In genomic region chr7:30219293-30220007, GRCm38 (mm10) we compare ENCODE assay signal across 8 mouse cellular contexts. TPM values are rescaled to one million over a fixed set of nuclear protein-coding genes. Genes with fewer than 3 reads are reported as not detected.
DNase-seq lines count a peak whose midpoint lies in the region; ATAC-seq lines count a peak whose summit lies in the region.

No protein-coding gene starts in this region.

- peak; percentile 62 for ATAC-seq in forebrain, embryonic 16.5 days
- peak; percentile 50 for ATAC-seq in liver, embryonic 11.5 days (replicated peaks; ENCODE audit: low FRiP score)
- ATAC-seq in monocyte, adult 5-6 weeks (replicated peaks; ENCODE audit: insufficient number of reproducible peaks, low FRiP score, low TSS enrichment, poor library complexity, severe bottlenecking), result peak; percentile 23; the same call in 1 of the 2 replicates

- peak overlapping the region; percentile 55 for H3K9ac ChIP-seq in forebrain, embryonic 16.5 days (replicated peaks; ENCODE audit: low read depth, low read length)
- H3K9ac ChIP-seq in liver, embryonic 11.5 days (ENCODE audit: low read depth, low read length), result peak overlapping the region; percentile 68

- intact Hi-C loops in gastrocnemius, postnatal 36 days (cut with DNase I), result loop anchor here (5.0 to 10.0 kb wide), 2 partner anchors 37 to 205 kb away; partner anchors contain the start of gene Cox7a1

- peak overlapping the region; percentile 54 for H3K4me2 ChIP-seq in forebrain, embryonic 16.5 days (ENCODE audit: low read length)
- H3K4me2 ChIP-seq in liver, embryonic 11.5 days, result peak overlapping the region; percentile 95

- DNase-seq in gastrocnemius, adult 18-20 months (ENCODE audit: low spot score), result peak; percentile 51
- no peak for DNase-seq in gastrocnemius, postnatal 36 days
- DNase-seq in adrenal gland, postnatal 25 days, result peak; percentile 52
- peak; percentile 64 for DNase-seq in induced T-regulatory cell, adult 2 months (ENCODE audit: low read depth)
- DNase-seq in liver, embryonic 11.5 days (ENCODE audit: low spot score), result peak; percentile 63
- DNase-seq in thymus, postnatal 4 days, result peak; percentile 72

- no peaks in the 10 kb centered on the region; the same call in 1 of the 2 replicates for H3K9me3 ChIP-seq in forebrain, embryonic 16.5 days (ENCODE audit: control insufficient read depth, low read length)
- no peaks in the 10 kb centered on the region for H3K9me3 ChIP-seq in liver, embryonic 11.5 days (ENCODE audit: control insufficient read depth, low read length)

- H3K36me3 ChIP-seq in forebrain, embryonic 16.5 days (ENCODE audit: control insufficient read depth, insufficient read depth), result peaks cover 10% of the 10 kb centered on the region
- H3K36me3 ChIP-seq in liver, embryonic 11.5 days (ENCODE audit: control insufficient read depth, insufficient read depth, low read length), result peaks cover 10% of the 10 kb centered on the region

- peaks cover 8% of the 10 kb centered on the region for H3K4me1 ChIP-seq in forebrain, embryonic 16.5 days (replicated peaks; ENCODE audit: control insufficient read depth, insufficient read depth, low read length)
- H3K4me1 ChIP-seq in liver, embryonic 11.5 days (replicated peaks; ENCODE audit: control insufficient read depth, insufficient read depth, low read length), result peaks cover 7% of the 10 kb centered on the region; the same call in 1 of the 2 replicates

- H3K27me3 ChIP-seq in forebrain, embryonic 16.5 days (replicated peaks; ENCODE audit: control insufficient read depth, insufficient read depth, low read length), result no peaks in the 10 kb centered on the region
- no peaks in the 10 kb centered on the region for H3K27me3 ChIP-seq in liver, embryonic 11.5 days (replicated peaks; ENCODE audit: control insufficient read depth, insufficient read depth, low read length)

- peak overlapping the region; percentile 18; the same call in 1 of the 2 replicates for H3K27ac ChIP-seq in forebrain, embryonic 16.5 days (ENCODE audit: low read length)
- no peak overlapping the region; the same call in 1 of the 2 replicates for H3K27ac ChIP-seq in liver, embryonic 11.5 days (ENCODE audit: low read depth, low read length)

- 2% methylated on average over 16 of the region's 16 CpGs for WGBS in forebrain, embryonic 16.5 days
- WGBS in liver, embryonic 11.5 days, result 4% methylated on average over 16 of the region's 16 CpGs

- peak overlapping the region; percentile 43 for H3K4me3 ChIP-seq in forebrain, embryonic 16.5 days (replicated peaks; ENCODE audit: low read length)
- H3K4me3 ChIP-seq in liver, embryonic 11.5 days (ENCODE audit: low read depth, low read length), result peak overlapping the region; percentile 54

RNA-seq across cellular contexts. Expression of gene Polr2i, which starts 12.3 kb away (rescaled TPM):
- total RNA-seq in gastrocnemius, adult 18-20 months (2021), result 10 to 100 TPM; 57.1 to 57.7 TPM
- 10 to 100 TPM; 53.9 to 58.8 TPM for total RNA-seq in gastrocnemius, postnatal 36 days (2021)
- total RNA-seq in adrenal gland, postnatal 25 days (2021), result 63.2 and 71.6 TPM in 2 replicates
- polyA plus RNA-seq in forebrain, embryonic 16.5 days (2015; fragmentation: Nextera tagmentation; extraction: Ambion mirVana), result 160 and 165 TPM in 2 replicates
- polyA plus RNA-seq in liver, embryonic 11.5 days (2014; fragmentation: Nextera tagmentation; extraction: Ambion mirVana), result 109 and 129 TPM in 2 replicates
- total RNA-seq in monocyte, adult 5-6 weeks (2017), result 29.5 to 52.1 TPM (median 49.3 TPM) in 3 replicates

RNA-seq across cellular contexts. Expression of gene Tbcb, which starts 12.6 kb away (rescaled TPM):
- total RNA-seq in gastrocnemius, adult 18-20 months (2021), result 10 to 100 TPM; 29.6 to 31.9 TPM
- total RNA-seq in gastrocnemius, postnatal 36 days (2021), result 10 to 100 TPM; 29.9 to 30.0 TPM
- total RNA-seq in adrenal gland, postnatal 25 days (2021), result 77.0 and 86.6 TPM in 2 replicates
- 358 and 393 TPM in 2 replicates for polyA plus RNA-seq in forebrain, embryonic 16.5 days (2015; fragmentation: Nextera tagmentation; extraction: Ambion mirVana)
- 124 and 126 TPM in 2 replicates for polyA plus RNA-seq in liver, embryonic 11.5 days (2014; fragmentation: Nextera tagmentation; extraction: Ambion mirVana)
- 32.7 to 60.7 TPM (median 37.0 TPM) in 3 replicates for total RNA-seq in monocyte, adult 5-6 weeks (2017)

RNA-seq across cellular contexts. Expression of gene Ovol3, which starts 16.1 kb away (rescaled TPM):
- not detected for total RNA-seq in gastrocnemius, adult 18-20 months (2021)
- total RNA-seq in gastrocnemius, postnatal 36 days (2021), result not detected
- total RNA-seq in adrenal gland, postnatal 25 days (2021), result not detected in 2 replicates
- polyA plus RNA-seq in forebrain, embryonic 16.5 days (2015; fragmentation: Nextera tagmentation; extraction: Ambion mirVana), result not detected in 2 replicates
- polyA plus RNA-seq in liver, embryonic 11.5 days (2014; fragmentation: Nextera tagmentation; extraction: Ambion mirVana), result not detected in 2 replicates
- total RNA-seq in monocyte, adult 5-6 weeks (2017), result not detected in 3 replicates

RNA-seq across cellular contexts. Expression of gene Capns1, which starts 20.8 kb away (rescaled TPM):
- 100 to 1,000 TPM; 198 to 205 TPM for total RNA-seq in gastrocnemius, adult 18-20 months (2021)
- 100 to 1,000 TPM; 188 to 196 TPM for total RNA-seq in gastrocnemius, postnatal 36 days (2021)
- 624 and 670 TPM in 2 replicates for total RNA-seq in adrenal gland, postnatal 25 days (2021)
- 59.7 and 68.4 TPM in 2 replicates for polyA plus RNA-seq in forebrain, embryonic 16.5 days (2015; fragmentation: Nextera tagmentation; extraction: Ambion mirVana)
- polyA plus RNA-seq in liver, embryonic 11.5 days (2014; fragmentation: Nextera tagmentation; extraction: Ambion mirVana), result 45.1 and 54.9 TPM in 2 replicates
- 217 to 229 TPM (median 219 TPM) in 3 replicates for total RNA-seq in monocyte, adult 5-6 weeks (2017)

RNA-seq across cellular contexts. Expression of gene Cox7a1, which starts 35.5 kb away (rescaled TPM):
- total RNA-seq in gastrocnemius, adult 18-20 months (2021), result 100 to 1,000 TPM; 938 to 989 TPM
- 1,000 to 10,000 TPM in 1 of 2 experiments, 100 to 1,000 TPM in 1; 976 to 1,017 TPM for total RNA-seq in gastrocnemius, postnatal 36 days (2021)
- total RNA-seq in adrenal gland, postnatal 25 days (2021), result 288 and 306 TPM in 2 replicates
- polyA plus RNA-seq in forebrain, embryonic 16.5 days (2015; fragmentation: Nextera tagmentation; extraction: Ambion mirVana), result 2.4 and 4.1 TPM in 2 replicates
- polyA plus RNA-seq in liver, embryonic 11.5 days (2014; fragmentation: Nextera tagmentation; extraction: Ambion mirVana), result 4.7 and 5.1 TPM in 2 replicates
- not detected in 3 replicates for total RNA-seq in monocyte, adult 5-6 weeks (2017)

Comparison
In these comparisons a context has a peak if more than half of its experiments do, and no peak if none do; other contexts are left out.
1. DNase-seq: peak in gastrocnemius, adult 18-20 months (single experiment), adrenal gland, postnatal 25 days (single experiment), induced T-regulatory cell, adult 2 months (single experiment), liver, embryonic 11.5 days (single experiment) and thymus, postnatal 4 days (single experiment); none in gastrocnemius, postnatal 36 days (0 of 2).
2. Peak in every context shown above with its lines, with median percentiles within 50 percentile points of each other: ATAC-seq.